Mouse (Mus musculus) CH12F3 (cell line): Measurements from ENCODE around the gene Ift81.

Experiments
- in situ Hi-C: fragments of 300-500 bp; cut with MboI; formaldehyde crosslinking; loops from 2 replicates; pipeline ENCODE4 v1.14.3; 2020; ENCODE audit warnings: low sequenced_read_pairs

Gene Ift81

DNA sequence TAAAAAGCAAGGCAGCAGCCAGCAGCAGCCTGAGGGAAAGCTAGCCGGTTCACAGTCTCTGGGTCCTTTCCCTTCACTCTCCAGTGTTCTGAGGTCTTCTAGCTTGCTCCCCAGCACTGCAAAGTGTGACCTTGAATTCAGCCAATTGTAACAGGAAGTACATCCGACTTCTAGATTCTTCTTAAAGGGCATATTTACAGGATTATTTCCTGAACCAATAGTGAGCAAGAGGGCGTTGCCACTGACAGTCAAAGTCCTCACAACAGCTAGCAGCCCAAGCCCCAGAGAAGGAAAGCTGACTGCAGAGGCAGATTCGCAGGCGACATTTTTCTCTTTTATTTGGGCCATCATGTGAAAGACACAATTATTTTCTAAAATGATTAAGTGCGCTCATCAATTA lies 65.6 kb downstream of the Ift81 start:
- in situ Hi-C loops: no loop called here

DNA sequence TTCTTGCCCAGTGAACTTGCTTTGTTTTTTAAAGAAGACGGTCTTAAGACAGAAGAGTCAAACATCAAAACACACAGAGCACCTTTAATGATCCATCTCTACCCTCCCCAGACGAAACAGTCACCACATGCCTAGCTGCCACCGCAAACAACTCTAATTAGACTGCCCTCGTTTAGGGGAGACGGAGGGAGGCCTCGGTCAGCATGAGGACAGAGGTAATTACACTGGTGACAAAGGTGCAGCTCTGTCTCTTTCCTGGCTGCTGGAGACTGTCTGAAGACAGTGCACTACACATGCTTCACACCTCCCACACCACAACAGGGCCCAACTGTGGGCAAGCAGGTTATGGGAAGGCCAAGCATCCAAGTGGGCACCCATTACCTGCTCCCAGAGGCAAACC lies 66.5 kb downstream of the Ift81 start:
- in situ Hi-C loops: no loop called here

DNA sequence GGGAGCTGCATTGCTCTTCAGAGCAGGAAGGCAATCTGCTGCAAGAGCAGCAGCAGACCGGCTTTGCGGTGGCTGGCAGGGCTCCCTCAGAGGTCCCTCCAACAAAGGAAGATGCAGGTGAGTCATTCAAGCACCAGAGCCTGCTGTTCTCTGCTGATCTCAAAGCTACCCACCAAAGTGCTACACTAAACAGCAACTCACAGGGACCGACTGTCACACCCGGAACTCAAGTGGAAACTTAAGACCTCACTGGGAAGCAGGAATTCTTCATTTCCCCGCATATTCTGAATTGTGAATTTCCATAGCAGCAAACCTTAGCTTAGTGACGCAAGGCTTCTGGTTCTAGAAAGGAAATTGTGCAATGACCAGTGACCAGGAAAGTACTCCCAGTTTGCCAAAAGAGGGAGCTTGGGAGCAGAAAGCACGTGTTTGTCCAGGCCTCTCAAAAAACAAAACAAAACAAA lies 67.0 kb downstream of the Ift81 start:
- in situ Hi-C loops: no loop called here

DNA sequence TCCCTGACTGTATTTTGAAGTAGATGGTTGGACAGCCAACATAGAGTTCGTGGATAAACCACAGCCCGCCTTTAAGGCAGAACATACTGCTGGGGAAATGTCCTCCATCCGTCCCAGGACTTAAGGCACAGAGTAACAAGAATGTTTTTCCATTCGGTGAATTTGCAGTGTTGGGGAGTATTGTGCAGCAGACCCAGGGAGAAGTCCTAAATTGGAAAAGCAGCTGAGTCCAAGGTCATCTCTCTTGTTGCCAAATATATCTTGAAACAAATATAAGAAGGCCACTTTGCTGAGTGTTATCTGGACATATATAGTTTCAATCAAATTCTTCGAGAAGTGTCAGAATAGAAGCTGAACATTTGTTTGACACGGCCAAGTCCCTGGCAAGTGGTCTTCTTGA lies 70.9 kb downstream of the Ift81 start:
- in situ Hi-C loops: no loop called here

DNA sequence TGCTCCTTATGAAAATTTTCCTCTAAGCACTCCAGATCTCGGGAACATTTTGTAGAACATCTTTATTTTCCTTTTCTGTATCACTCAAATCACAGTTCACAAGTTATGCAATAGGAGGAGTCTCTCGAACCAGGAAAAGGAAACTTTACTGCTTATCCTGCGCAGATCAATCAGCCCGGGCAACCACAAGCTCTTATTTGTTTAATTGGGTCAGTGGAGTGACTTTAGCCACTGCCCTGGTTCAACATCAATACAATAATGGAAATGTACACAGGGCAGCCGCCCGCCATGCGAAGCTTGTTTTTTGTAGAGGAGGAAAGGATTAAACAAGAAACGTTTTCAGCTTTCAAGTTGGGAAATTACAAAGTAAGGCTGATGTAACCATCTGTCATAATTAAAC lies 72.4 kb downstream of the Ift81 start:
- in situ Hi-C loops: no loop called here

DNA sequence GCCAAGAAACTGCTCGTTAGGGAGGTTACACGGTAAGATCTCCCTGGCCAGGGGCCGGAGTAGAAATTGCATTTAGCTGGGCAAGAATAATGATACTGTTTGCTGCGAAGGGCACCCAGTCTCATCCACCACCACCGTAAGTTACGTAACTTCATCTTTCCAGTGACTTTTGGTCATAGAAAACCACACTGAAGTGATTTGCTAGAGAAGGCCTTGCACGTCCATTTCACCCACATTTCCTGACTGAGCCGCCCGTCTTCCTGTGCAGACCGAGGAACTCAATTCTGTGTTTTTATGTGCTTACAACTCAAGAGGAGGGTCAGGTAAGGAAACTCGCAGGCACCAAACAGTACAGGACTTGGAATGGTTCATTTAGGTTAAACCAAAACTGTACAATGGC lies 76.2 kb downstream of the Ift81 start:
- in situ Hi-C loops: no loop called here

DNA sequence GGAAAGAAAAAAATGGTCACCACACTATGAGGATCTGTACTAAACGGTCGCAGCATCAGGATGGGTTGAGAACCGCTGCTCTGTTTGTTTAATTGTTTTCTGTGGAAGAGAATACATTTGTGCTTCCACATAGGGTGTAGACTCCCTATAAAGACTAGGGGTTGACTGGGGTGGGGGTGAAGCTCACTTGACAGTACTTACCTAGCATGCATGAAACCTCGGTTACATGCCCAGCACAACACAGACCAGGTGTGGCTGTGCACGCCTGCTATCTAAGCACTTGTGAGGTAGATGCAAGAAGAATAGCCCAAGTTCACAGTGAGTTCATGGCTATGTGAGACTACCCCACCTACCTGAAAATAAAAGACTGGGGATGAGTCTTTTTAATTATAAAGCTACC lies 76.7 kb downstream of the Ift81 start:
- in situ Hi-C loops: no loop called here

DNA sequence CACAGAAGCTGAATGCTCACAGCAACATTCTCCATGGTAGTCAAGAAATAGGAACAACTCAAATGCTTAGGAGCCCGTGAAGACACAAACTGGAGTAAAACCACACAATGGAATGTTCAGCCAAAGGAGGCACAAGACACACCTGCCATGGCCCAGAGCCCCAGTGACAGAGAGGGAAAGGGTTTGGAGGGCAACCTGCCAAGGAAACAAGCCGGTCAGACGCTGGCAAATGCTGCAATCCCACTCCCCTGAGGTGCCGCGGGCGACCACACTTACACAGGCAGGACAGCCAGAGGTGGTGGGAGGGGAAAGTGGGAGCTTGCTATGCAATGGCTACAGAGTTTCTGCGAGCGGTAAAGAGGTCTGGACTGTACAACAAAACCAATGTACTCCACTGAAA lies 80.4 kb downstream of the Ift81 start:
- in situ Hi-C loops: no loop called here

DNA sequence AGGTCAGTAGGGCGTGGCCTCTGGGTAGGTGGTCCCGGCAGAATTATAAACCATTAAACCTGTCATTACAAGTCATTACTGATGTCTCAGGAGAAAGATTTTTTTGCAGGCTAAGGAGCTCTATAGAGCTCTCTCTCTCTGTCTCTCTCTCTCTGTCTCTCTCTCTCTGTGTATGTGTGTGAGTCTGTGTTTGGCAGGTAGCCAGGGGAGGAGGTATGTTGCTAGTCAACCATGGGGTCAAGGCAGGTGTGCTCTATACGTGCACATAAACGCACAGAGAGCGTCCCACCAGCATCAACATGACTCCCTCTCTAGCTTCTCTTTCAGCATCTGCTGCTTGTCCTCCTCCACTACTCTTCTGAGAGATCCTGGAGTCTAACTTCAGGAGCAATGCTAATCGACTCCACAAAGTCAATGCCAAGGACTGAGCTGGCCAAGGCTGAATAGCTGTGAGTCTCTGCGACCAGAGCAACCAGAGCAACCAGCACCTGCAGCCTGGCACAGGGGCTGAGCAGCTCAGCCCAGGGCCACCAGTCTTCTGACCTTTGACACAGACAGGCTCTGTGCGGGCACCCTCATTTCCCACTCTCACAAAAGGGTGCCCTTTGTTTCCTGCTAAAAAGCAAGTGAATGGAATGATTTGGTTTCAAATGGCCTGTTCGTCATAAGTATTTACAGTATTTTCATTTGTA lies 84.3 kb downstream of the Ift81 start:
- in situ Hi-C loops: no loop called here

DNA sequence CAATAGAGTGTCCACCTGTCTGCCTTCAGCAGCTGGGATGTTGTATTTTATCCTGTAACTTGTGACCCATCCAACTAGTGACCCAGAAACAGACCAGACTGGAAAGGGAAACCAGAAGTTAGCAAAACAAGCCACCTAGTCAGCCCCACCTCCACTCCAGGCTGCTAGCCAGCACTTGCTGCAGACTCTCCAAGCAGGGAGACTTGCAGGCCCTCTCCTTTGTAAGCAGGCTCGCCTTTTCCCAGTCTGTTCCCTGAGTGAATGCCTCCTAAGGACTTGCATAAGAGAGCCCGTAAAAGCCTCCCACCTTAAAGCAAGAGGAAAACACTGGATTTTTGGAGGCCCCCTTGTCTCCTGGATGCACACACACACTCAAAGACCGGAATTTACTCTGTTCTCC lies 85.0 kb downstream of the Ift81 start:
- in situ Hi-C loops: no loop called here

DNA sequence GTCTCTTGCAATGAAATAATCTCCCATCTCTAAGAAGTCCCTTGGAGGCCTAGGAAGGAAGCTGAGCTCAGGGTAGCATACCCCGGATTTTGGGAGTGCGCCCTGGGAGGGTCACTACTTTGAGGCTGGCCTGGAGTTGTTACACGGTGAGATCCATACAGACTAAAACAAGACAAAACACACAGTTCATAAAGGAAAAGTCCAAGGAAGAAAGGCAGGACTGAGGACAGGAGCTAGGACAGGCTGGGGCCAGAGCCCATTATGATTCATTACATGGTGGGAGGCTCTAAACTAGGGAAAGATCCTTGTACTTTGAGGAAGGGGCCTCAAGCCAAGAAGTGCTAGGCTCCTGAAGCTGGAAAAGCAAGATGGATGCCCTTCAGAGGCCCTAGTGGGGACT lies 85.7 kb downstream of the Ift81 start:
- in situ Hi-C loops: no loop called here

DNA sequence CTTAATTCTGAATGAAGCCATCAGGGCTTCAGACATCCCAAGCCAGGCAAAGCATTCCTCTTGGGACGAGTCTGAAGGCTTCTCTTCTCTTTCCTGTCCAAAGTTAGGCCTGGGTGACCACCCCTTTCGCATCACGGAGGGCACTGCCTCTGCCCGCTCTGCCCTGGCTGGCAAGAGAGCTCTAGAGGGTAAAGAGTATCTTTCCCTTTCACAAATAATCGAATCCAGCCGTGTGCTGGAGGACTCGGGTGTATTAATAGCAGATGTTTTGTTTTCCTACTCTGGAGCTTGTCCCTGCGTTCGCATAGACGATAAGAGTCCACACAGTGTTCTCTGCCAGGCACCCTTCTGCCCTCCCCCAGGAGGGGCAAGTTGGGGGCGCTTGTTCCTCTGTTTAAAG lies 86.6 kb downstream of the Ift81 start:
- in situ Hi-C loops: no loop called here

DNA sequence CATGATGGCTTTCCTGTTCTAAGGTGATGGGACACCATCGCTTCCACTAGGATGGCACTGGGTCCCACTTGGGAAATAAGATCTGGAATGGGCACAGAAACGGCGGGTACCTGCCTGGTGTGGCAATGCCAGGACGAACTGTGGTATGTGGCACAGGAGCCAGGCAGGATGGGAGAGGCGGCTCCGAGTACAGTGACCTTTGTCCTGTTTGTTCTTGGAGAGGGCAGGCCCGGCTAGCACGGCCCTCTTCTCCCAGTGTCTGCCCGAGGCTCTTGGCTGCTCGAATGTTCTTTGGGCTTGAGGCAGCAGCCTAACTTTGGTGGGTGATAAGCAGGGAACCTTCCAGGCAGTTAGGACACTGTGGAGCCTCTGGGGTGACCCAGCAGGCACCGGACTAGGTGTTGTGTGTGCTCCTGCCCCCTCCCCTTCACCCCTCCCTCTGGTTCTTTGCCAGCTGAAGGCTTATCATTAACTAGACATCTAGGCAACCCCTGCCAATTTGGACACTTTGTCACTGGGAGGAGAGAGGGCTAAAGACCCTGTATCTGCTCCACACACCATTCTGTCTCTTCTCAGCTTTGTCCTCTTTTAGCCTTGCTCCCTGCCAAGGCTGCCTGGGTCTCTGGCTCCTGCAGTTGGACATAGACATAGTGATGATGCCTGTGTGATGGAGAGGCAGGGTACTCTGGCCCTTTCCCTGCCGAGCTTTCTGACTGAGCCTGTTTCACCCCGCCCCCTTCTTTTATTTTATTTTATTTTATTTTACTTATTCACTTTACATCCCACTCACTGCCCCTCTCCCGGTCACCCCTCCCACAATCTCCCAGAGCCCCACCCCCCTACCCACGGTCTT lies 87.2 kb downstream of the Ift81 start:
- in situ Hi-C loops: no loop called here

DNA sequence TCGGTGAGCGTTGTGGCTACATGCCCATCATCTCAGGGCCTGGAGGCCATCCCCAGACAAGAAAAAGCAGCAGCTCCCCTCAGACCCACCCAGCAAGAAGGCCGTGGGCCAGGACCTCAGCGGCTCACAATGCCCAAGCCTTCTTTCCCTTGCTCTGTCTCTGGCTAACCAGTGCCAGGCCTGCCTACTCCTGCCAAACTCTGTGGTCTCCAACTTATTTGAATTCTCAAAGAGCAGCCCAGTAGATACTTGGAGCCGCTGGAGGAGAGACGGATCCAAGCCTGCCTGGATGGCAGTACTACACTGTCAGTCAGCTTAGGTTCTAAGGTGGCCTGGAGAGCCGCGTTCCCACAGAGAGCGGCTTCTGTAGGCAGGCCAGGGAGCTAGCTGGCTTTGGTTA lies 87.9 kb downstream of the Ift81 start:
- in situ Hi-C loops: no loop called here

DNA sequence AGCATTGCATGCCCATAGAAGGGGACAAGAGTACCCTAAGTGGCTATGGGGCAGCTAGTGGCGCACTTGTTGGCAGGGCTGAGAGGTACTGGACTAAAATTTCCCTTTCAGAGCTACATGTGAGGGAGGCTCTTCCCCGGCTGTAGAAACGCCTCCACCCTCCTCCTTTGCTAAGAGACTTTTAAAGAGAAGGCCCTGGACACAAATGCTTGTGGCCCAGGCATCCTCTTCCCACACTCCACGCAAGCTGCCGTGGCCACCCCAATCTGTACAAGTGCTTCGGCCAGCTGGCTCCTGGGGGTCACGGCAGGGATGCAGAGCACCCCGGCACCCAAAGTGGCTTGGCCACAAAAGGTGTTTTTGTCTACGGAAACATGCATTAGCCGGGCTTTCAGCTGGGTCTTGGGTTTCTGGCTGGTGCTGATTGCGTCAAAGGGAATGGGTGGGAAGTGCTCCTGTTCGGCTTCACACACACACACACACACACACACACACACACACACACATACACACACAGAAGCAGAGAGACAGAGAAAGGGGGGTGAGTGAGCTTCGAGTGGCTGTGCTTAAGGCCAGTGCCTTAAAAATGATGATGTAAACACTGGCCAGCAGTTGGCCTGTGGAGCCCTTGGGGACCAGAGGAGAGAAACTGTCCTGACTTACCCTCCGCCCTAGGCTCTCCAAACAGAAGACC lies 88.9 kb downstream of the Ift81 start:
- in situ Hi-C loops: no loop called here

DNA sequence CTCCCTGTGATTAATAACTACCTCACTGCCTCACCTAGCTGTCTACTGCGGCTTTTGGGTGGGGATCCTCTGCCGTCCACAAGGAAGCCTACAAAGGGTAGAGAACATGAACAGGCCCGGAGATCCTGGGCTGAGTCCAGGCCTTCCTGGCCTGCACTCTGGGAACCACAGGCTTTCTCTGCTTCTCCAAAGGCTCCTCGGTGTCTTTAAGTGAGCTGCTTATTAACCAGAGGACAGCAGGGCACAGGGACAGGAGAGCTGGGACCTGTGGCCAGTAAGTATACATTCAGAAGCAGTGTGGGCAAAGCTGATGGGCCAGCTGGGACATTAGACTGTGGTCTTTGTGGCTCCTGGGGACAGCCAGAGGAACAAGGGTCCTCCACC lies 89.5 kb downstream of the Ift81 start:
- in situ Hi-C loops: no loop called here

DNA sequence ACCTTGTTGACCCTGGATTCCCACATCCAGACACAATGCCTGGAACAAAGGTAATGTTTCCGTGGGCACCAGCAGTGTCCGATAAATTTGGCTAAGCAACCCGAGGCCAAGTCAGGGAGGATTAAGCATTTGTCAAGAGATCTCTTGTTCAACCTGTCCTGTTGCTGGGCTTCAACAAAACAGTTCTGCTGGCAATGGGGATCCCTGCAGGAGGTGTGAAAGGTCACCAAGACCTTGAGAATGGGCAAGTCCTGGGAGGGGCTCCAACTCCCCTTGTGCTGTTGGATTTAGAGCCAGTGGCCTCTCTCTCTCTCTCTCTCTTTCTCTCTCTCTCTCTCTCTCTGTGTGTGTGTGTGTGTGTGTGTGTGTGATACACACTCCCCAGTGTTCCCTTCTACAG lies 90.1 kb downstream of the Ift81 start:
- in situ Hi-C loops: no loop called here

DNA sequence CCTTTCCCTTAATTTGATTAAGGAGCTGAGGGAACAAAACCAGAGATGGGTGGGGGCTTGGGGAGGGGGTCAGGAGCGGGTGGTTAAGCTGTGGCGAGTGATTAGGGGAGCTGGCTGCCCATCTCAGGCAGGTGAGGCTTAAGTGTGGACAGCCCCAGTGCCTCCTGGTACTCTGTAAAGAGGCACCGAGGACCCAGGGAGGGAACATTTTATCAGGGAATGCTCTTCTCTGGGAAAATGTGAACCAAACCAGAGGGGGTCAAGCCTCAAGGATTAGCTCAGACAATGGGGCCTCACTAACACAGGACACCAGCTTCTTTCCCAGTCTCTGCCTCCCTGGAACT lies 93.2 kb downstream of the Ift81 start:
- in situ Hi-C loops: no loop called here

DNA sequence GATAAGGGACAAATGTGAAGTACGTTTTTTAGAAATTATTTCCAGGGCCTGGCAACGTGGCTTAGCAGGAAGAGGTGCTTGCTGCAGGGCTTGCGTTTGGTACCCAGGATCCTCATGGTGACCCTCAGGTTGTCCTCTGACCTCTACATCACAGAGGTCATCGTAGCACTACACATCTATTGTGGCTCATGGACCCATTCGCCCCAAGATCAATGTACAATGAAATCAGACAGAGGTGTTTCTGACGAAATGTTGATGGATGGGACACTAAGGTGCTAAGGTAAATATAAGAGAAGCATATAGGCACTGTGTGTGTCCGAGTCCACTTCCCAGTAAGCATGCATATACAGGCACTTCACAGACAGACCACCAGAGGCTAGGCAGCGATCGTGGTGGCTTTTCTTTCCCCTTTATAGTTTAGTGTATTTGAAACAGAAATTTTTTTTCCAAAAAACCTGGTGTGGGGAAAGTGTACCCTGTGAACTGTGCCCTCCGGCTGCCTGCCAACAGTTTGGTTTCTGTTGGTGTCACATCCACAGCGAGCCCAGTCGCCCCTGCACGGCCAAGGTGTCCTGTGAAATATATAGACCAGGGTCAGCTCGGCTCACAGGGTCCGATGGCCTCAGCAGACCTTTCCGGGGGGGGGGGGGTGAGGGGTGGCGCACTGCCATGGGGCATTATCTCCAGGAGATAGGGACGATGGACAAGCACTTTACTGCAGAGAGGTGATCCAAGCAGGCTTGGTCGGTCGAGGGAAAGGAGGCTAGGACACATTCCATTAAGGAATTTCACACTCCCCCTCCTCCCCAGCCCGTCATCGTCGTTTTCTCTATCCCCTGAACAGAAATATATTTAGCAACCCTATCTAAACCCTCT lies 93.8 kb downstream of the Ift81 start:
- in situ Hi-C loops: no loop called here

DNA sequence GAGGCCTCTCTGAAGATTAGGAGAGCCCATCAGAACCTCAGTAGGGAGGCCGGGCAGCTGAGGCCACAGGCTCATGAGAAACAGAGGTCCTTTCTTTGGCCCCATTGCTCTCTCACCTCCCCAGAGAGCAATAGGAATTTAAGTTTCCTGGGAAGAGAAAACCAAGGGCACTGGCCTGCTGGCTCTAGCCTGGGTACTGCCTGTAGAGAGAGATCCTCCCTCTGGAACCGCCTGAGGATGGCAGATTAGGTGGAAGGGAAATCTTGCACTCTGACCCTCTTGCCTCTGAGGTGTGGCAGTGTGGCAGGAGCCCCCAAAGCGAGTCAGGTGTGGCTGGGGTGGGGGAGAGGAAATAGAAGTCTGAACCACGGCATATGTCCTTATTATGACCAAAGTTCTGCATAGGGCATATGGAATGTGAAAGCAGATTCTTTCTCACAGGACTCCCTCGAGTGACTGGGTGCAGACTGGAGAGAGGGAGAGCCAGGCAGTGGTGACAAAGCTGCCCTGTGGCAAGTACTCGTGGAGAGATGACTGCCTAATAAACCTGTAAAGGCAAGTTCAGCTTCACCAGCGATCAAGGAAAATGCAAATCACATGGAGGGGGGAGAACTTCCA lies 95.2 kb downstream of the Ift81 start:
- in situ Hi-C loops: no loop called here

DNA sequence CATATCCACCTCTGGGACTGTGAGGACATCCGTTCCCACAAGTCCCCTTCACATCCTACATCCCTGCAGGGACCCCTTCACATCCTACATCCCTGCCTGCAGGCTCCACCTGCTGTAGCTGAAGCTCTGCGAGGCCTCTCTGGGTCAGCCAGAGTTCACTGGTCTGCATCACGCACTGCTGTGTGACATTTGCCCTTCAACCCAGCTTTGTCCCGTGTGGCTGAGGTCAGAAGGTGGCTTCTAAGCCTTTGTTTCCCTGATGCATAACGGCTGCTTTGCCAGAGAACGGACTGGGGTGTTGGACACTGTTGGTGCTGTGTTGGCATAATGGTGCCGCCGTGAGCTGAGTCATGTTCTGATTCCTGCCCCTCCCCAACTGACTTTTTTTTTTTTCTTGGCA lies 96.1 kb downstream of the Ift81 start:
- in situ Hi-C loops: no loop called here
